In genomic region chr4:126309922-126310309, GRCm38 (mm10) we compare ENCODE assay signal across 7 mouse cellular contexts. TPM values are rescaled to one million over a fixed set of nuclear protein-coding genes. Genes with fewer than 3 reads are reported as not detected.
DNase-seq lines count a peak whose midpoint lies in the region; ATAC-seq lines count a peak whose summit lies in the region.

No protein-coding gene starts in this region.

- intact Hi-C loops in left cerebral cortex, postnatal 25 days (cut with DNase I): loop anchor here (1.0 to 2.0 kb wide), 2 partner anchors 31 to 83 kb away; no protein-coding TSS in a partner anchor

- no peaks in the 10 kb centered on the region; the same call in 1 of the 2 replicates for H3K4me1 ChIP-seq in intestine, embryonic 14.5 days (replicated peaks; ENCODE audit: control insufficient read depth, insufficient read depth, low read length)
- peaks cover 29% of the 10 kb centered on the region for H3K4me1 ChIP-seq in midbrain, embryonic 10.5 days

- peak overlapping the region; percentile 35 for H3K4me2 ChIP-seq in intestine, embryonic 14.5 days (ENCODE audit: low read length)

- no peak overlapping the region for H3K4me3 ChIP-seq in intestine, embryonic 14.5 days (ENCODE audit: low read depth, low read length)
- H3K4me3 ChIP-seq in midbrain, embryonic 10.5 days: peak overlapping the region; percentile 47

- peak; percentile 83 to 95 for DNase-seq in adrenal gland, adult (ENCODE audit: inconsistent age in 2 of 2, low spot score in 1 of 2)
- peak; percentile 93 for DNase-seq in embryo, embryonic 10 days (ENCODE audit: low spot score)
- peak; percentile 84 for DNase-seq in gastrocnemius, postnatal 25 days
- DNase-seq in intestine, embryonic 14.5 days (ENCODE audit: low spot score): peak; percentile 97
- peak; percentile 82 to 85 for DNase-seq in left cerebral cortex, postnatal 25 days (ENCODE audit: low spot score in 2 of 2)
- DNase-seq in midbrain, embryonic 10.5 days (ENCODE audit: low spot score): peak; percentile 90
- DNase-seq in right cerebral cortex, postnatal 4 days: peak; percentile 92

- no peak overlapping the region for H3K9ac ChIP-seq in intestine, embryonic 14.5 days (ENCODE audit: low read length)

- WGBS in intestine, embryonic 14.5 days: under 1% methylated on average over 7 of the region's 7 CpGs
- WGBS in midbrain, embryonic 10.5 days: 2% methylated on average over 7 of the region's 7 CpGs

- no peak overlapping the region for H3K27ac ChIP-seq in intestine, embryonic 14.5 days (ENCODE audit: low read depth)
- H3K27ac ChIP-seq in midbrain, embryonic 10.5 days (replicated peaks): peak overlapping the region; percentile 58; the same call in 1 of the 2 replicates

- ATAC-seq in intestine, embryonic 14.5 days (replicated peaks; ENCODE audit: low FRiP score, low TSS enrichment, low read depth): peak; percentile 80

- no peaks in the 10 kb centered on the region for H3K27me3 ChIP-seq in intestine, embryonic 14.5 days (replicated peaks; ENCODE audit: control insufficient read depth, insufficient read depth, low read length)
- H3K27me3 ChIP-seq in midbrain, embryonic 10.5 days (ENCODE audit: low read depth, poor library complexity, severe bottlenecking): peaks cover 18% of the 10 kb centered on the region

- 0 out of 2 replicates have a peak, but pooled peaks cover 1% of the 10 kb centered on the region for H3K36me3 ChIP-seq in intestine, embryonic 14.5 days (ENCODE audit: control insufficient read depth, insufficient read depth, low read length)
- H3K36me3 ChIP-seq in midbrain, embryonic 10.5 days: peaks cover 8% of the 10 kb centered on the region

- H3K9me3 ChIP-seq in intestine, embryonic 14.5 days (ENCODE audit: control insufficient read depth, low read length): peaks cover 5% of the 10 kb centered on the region; the same call in 1 of the 2 replicates
- H3K9me3 ChIP-seq in midbrain, embryonic 10.5 days (replicated peaks): peaks cover 5% of the 10 kb centered on the region; the same call in 1 of the 2 replicates

RNA-seq across cellular contexts. Expression of gene Adprhl2, which starts 11.6 kb away (rescaled TPM):
- 1 to 10 TPM; 7.4 to 8.4 TPM for total RNA-seq in gastrocnemius, postnatal 25 days (2021)
- 49.3 and 50.9 TPM in 2 replicates for polyA plus RNA-seq in intestine, embryonic 14.5 days (2014; fragmentation: Nextera tagmentation; extraction: Ambion mirVana)
- total RNA-seq in left cerebral cortex, postnatal 25 days (2021): 10 to 100 TPM; 23.9 to 27.0 TPM
- 80.8 and 88.4 TPM in 2 replicates for polyA plus RNA-seq in midbrain, embryonic 10.5 days (2016; fragmentation: Nextera tagmentation; extraction: Ambion mirVana)

RNA-seq across cellular contexts. Expression of gene Tekt2, which starts 15.6 kb away (rescaled TPM):
- total RNA-seq in gastrocnemius, postnatal 25 days (2021): under 1 TPM; 0.31 to 0.88 TPM
- 7.6 and 9.3 TPM in 2 replicates for polyA plus RNA-seq in intestine, embryonic 14.5 days (2014; fragmentation: Nextera tagmentation; extraction: Ambion mirVana)
- 1 to 10 TPM; 2.1 to 2.5 TPM for total RNA-seq in left cerebral cortex, postnatal 25 days (2021)
- 1.1 and 1.9 TPM in 2 replicates for polyA plus RNA-seq in midbrain, embryonic 10.5 days (2016; fragmentation: Nextera tagmentation; extraction: Ambion mirVana)

RNA-seq across cellular contexts. Expression of gene Col8a2, which starts 23.3 kb away (rescaled TPM):
- 1 to 10 TPM in 1 of 2 experiments, under 1 TPM in 1; 0.96 to 3.9 TPM for total RNA-seq in gastrocnemius, postnatal 25 days (2021)
- 5.3 and 6.7 TPM in 2 replicates for polyA plus RNA-seq in intestine, embryonic 14.5 days (2014; fragmentation: Nextera tagmentation; extraction: Ambion mirVana)
- 1 to 10 TPM; 1.1 to 1.7 TPM for total RNA-seq in left cerebral cortex, postnatal 25 days (2021)
- 2.8 and 6.5 TPM in 2 replicates for polyA plus RNA-seq in midbrain, embryonic 10.5 days (2016; fragmentation: Nextera tagmentation; extraction: Ambion mirVana)

RNA-seq across cellular contexts. Expression of gene Trappc3, which starts 47.8 kb away (rescaled TPM):
- total RNA-seq in gastrocnemius, postnatal 25 days (2021): 10 to 100 TPM; 18.0 to 21.0 TPM
- polyA plus RNA-seq in intestine, embryonic 14.5 days (2014; fragmentation: Nextera tagmentation; extraction: Ambion mirVana): 20.5 and 24.6 TPM in 2 replicates
- 10 to 100 TPM; 77.4 to 79.4 TPM for total RNA-seq in left cerebral cortex, postnatal 25 days (2021)
- polyA plus RNA-seq in midbrain, embryonic 10.5 days (2016; fragmentation: Nextera tagmentation; extraction: Ambion mirVana): 85.2 and 94.4 TPM in 2 replicates

RNA-seq across cellular contexts. Expression of gene Map7d1, which starts 53.8 kb away (rescaled TPM):
- 100 to 1,000 TPM; 166 to 187 TPM for total RNA-seq in gastrocnemius, postnatal 25 days (2021)
- polyA plus RNA-seq in intestine, embryonic 14.5 days (2014; fragmentation: Nextera tagmentation; extraction: Ambion mirVana): 37.8 and 38.0 TPM in 2 replicates
- 100 to 1,000 TPM; 253 to 255 TPM for total RNA-seq in left cerebral cortex, postnatal 25 days (2021)
- 59.8 and 69.7 TPM in 2 replicates for polyA plus RNA-seq in midbrain, embryonic 10.5 days (2016; fragmentation: Nextera tagmentation; extraction: Ambion mirVana)
